ENCODE assay signal across 9 mouse cellular contexts in genomic region chr11:74924149-74924548, GRCm38 (mm10). TPM values are rescaled to one million over a fixed set of nuclear protein-coding genes. Genes with fewer than 3 reads are reported as not detected.
DNase-seq lines count a peak whose midpoint lies in the region; ATAC-seq and TF ChIP-seq lines count a peak whose summit lies in the region.
"Had no signal": no experiment of that assay in that cellular context is flagged by ENCODE, and none has a peak within 500 bp of the region (broad histone marks: within the 10 kb centered on the region; RNA-seq: fewer than 3 reads in every experiment).

No protein-coding gene starts in this region.

- intact Hi-C loops in heart, adult 2 months (cut with DNase I), result no loop called here
- intact Hi-C loops in left cerebral cortex, postnatal 36 days (cut with DNase I), result no loop called here

- no peak for TF ChIP-seq EP300 in heart, adult 2 months (IDR thresholded peaks at IDR 0.05; ENCODE audit: insufficient read depth, low read depth, low read length)

- no peak overlapping the region for H3K9ac ChIP-seq in heart, adult 2 months (ENCODE audit: low read depth, low read length)
- no peak overlapping the region for H3K9ac ChIP-seq in hindbrain, embryonic 12.5 days
- H3K9ac ChIP-seq in lung, embryonic 14.5 days, result no peak overlapping the region

- TF ChIP-seq POLR2A in heart, adult 2 months (IDR thresholded peaks at IDR 0.05; ENCODE audit: insufficient read depth, low read depth, low read length), result no peak

- 0 out of 2 replicates have a peak, but pooled peaks cover 1% of the 10 kb centered on the region for H3K79me2 ChIP-seq in heart, adult 2 months (replicated peaks; ENCODE audit: control insufficient read depth, insufficient read depth, low read length)

- DNase-seq in heart, adult 2 months, result peak; percentile 26 to 34
- no peak for DNase-seq in heart, embryonic 10.5 days (ENCODE audit: low spot score)
- DNase-seq in 416B (ENCODE audit: low read depth) (peak; percentile 52), ZHBTc4 (ENCODE audit: low read depth, low spot score) (peak; percentile 74)
- DNase-seq in lung, embryonic 14.5 days, result peak; percentile 54
- DNase-seq in thymus, postnatal 14 days, result peak; percentile 53
- no peak for DNase-seq in left cerebral cortex, postnatal 36 days (ENCODE audit: low spot score in 2 of 2)

- peak; percentile 57 for TF ChIP-seq CTCF in heart, adult 2 months (IDR thresholded peaks at IDR 0.05)
- TF ChIP-seq CTCF in lung, embryonic 14.5 days (IDR thresholded peaks at IDR 0.05; ENCODE audit: low read depth), result peak; percentile 41; the same call in 1 of the 2 replicates

- no peak overlapping the region for H3K27ac ChIP-seq in heart, adult 2 months
- no peak overlapping the region for H3K27ac ChIP-seq in heart, embryonic 10.5 days
- no peak overlapping the region for H3K27ac ChIP-seq in hindbrain, embryonic 12.5 days
- H3K27ac ChIP-seq in lung, embryonic 14.5 days (ENCODE audit: low read depth), result no peak overlapping the region
- H3K27ac ChIP-seq: lung, embryonic 15.5 days had no signal

- ATAC-seq in hindbrain, embryonic 12.5 days (ENCODE audit: low FRiP score), result no peak
- ATAC-seq in lung, embryonic 14.5 days (ENCODE audit: insufficient read depth), result no peak

- peak overlapping the region; percentile 79; the same call in 1 of the 2 replicates for H3K4me2 ChIP-seq in hindbrain, embryonic 12.5 days (replicated peaks)
- H3K4me2 ChIP-seq in lung, embryonic 14.5 days, result no peak overlapping the region

- H3K36me3 ChIP-seq in heart, adult 2 months (ENCODE audit: control insufficient read depth, insufficient read depth, low read length), result peaks cover 6% of the 10 kb centered on the region
- peaks cover 10% of the 10 kb centered on the region for H3K36me3 ChIP-seq in heart, embryonic 10.5 days
- peaks cover 5% of the 10 kb centered on the region for H3K36me3 ChIP-seq in hindbrain, embryonic 12.5 days
- peaks cover 5% of the 10 kb centered on the region for H3K36me3 ChIP-seq in lung, embryonic 14.5 days (ENCODE audit: insufficient read depth)

- no peak overlapping the region for H3K4me3 ChIP-seq in heart, adult 2 months
- no peak overlapping the region for H3K4me3 ChIP-seq in heart, embryonic 10.5 days
- H3K4me3 ChIP-seq in hindbrain, embryonic 12.5 days, result no peak overlapping the region
- H3K4me3 ChIP-seq in lung, embryonic 14.5 days (ENCODE audit: low read depth, low read length), result no peak overlapping the region

- H3K4me1 ChIP-seq in heart, adult 2 months (ENCODE audit: control insufficient read depth, insufficient read depth, low read length), result peaks cover 2% of the 10 kb centered on the region
- H3K4me1 ChIP-seq in heart, embryonic 10.5 days, result peaks cover 15% of the 10 kb centered on the region; the same call in 1 of the 2 replicates
- peaks cover 19% of the 10 kb centered on the region for H3K4me1 ChIP-seq in hindbrain, embryonic 12.5 days
- H3K4me1 ChIP-seq in lung, embryonic 14.5 days (ENCODE audit: insufficient read depth), result peaks cover 4% of the 10 kb centered on the region; the same call in 1 of the 2 replicates

- H3K9me3 ChIP-seq in heart, embryonic 10.5 days, result no peaks in the 10 kb centered on the region
- no peaks in the 10 kb centered on the region for H3K9me3 ChIP-seq in hindbrain, embryonic 12.5 days (replicated peaks)
- H3K9me3 ChIP-seq in lung, embryonic 14.5 days (ENCODE audit: low read depth, low read length), result no peaks in the 10 kb centered on the region
- H3K9me3 ChIP-seq: lung, embryonic 15.5 days had no signal

- 61% methylated on average over 4 of the region's 4 CpGs for WGBS in heart, adult 2 months
- 67% methylated on average over 4 of the region's 4 CpGs for WGBS in heart, embryonic 10.5 days
- WGBS in hindbrain, embryonic 12.5 days, result 51% methylated on average over 4 of the region's 4 CpGs
- 53% methylated on average over 4 of the region's 4 CpGs for WGBS in lung, embryonic 14.5 days

- no peaks in the 10 kb centered on the region for H3K27me3 ChIP-seq in heart, adult 2 months (ENCODE audit: control insufficient read depth, insufficient read depth, low read length)
- H3K27me3 ChIP-seq in heart, embryonic 10.5 days (ENCODE audit: insufficient read depth, poor library complexity, severe bottlenecking), result no peaks in the 10 kb centered on the region
- no peaks in the 10 kb centered on the region for H3K27me3 ChIP-seq in hindbrain, embryonic 12.5 days
- H3K27me3 ChIP-seq in lung, embryonic 14.5 days (ENCODE audit: insufficient read depth, low read length), result no peaks in the 10 kb centered on the region
- H3K27me3 ChIP-seq: lung, embryonic 15.5 days had no signal

RNA-seq across cellular contexts. Expression of gene Smg6, which starts 1.5 kb away (rescaled TPM):
- 10 to 100 TPM; 17.8 to 19.5 TPM for total RNA-seq in heart, adult 2 months (2021)
- 18.1 and 26.5 TPM in 2 replicates for polyA plus RNA-seq in heart, adult 2 months (2012; rRNA removed)
- polyA plus RNA-seq in heart, embryonic 10.5 days (2016; fragmentation: Nextera tagmentation; extraction: Ambion mirVana), result 11.8 and 14.0 TPM in 2 replicates
- polyA plus RNA-seq in hindbrain, embryonic 12.5 days (2016; fragmentation: Nextera tagmentation; extraction: Ambion mirVana), result 23.5 and 23.6 TPM in 2 replicates
- polyA plus RNA-seq in lung, embryonic 14.5 days (2014; fragmentation: Nextera tagmentation; extraction: Ambion mirVana), result 16.4 TPM in 2 replicates
- 10 to 100 TPM; 27.2 to 31.2 TPM for total RNA-seq in left cerebral cortex, postnatal 36 days (2021)

RNA-seq across cellular contexts. Expression of gene Srr, which starts 1.6 kb away (rescaled TPM):
- total RNA-seq in heart, adult 2 months (2021), result 10 to 100 TPM; 24.1 to 31.7 TPM
- polyA plus RNA-seq in heart, adult 2 months (2012; rRNA removed), result 12.6 and 25.1 TPM in 2 replicates
- polyA plus RNA-seq in heart, embryonic 10.5 days (2016; fragmentation: Nextera tagmentation; extraction: Ambion mirVana), result 16.9 and 17.0 TPM in 2 replicates
- 30.2 and 34.3 TPM in 2 replicates for polyA plus RNA-seq in hindbrain, embryonic 12.5 days (2016; fragmentation: Nextera tagmentation; extraction: Ambion mirVana)
- 22.6 and 23.6 TPM in 2 replicates for polyA plus RNA-seq in lung, embryonic 14.5 days (2014; fragmentation: Nextera tagmentation; extraction: Ambion mirVana)
- 10 to 100 TPM; 86.2 to 88.2 TPM for total RNA-seq in left cerebral cortex, postnatal 36 days (2021)

RNA-seq across cellular contexts. Expression of gene Tsr1, which starts 26.3 kb away (rescaled TPM):
- 10 to 100 TPM; 17.7 to 18.5 TPM for total RNA-seq in heart, adult 2 months (2021)
- polyA plus RNA-seq in heart, adult 2 months (2012; rRNA removed), result 7.3 and 8.8 TPM in 2 replicates
- polyA plus RNA-seq in heart, embryonic 10.5 days (2016; fragmentation: Nextera tagmentation; extraction: Ambion mirVana), result 41.0 and 52.7 TPM in 2 replicates
- 33.0 and 37.4 TPM in 2 replicates for polyA plus RNA-seq in hindbrain, embryonic 12.5 days (2016; fragmentation: Nextera tagmentation; extraction: Ambion mirVana)
- 55.1 and 57.5 TPM in 2 replicates for polyA plus RNA-seq in lung, embryonic 14.5 days (2014; fragmentation: Nextera tagmentation; extraction: Ambion mirVana)
- 10 to 100 TPM; 25.7 to 31.4 TPM for total RNA-seq in left cerebral cortex, postnatal 36 days (2021)

RNA-seq across cellular contexts. Expression of gene Sgsm2, which starts 27.3 kb away (rescaled TPM):
- 1 to 10 TPM; 5.1 to 5.3 TPM for total RNA-seq in heart, adult 2 months (2021)
- 8.3 and 10.2 TPM in 2 replicates for polyA plus RNA-seq in heart, adult 2 months (2012; rRNA removed)
- 5.5 and 5.8 TPM in 2 replicates for polyA plus RNA-seq in heart, embryonic 10.5 days (2016; fragmentation: Nextera tagmentation; extraction: Ambion mirVana)
- 15.8 and 16.1 TPM in 2 replicates for polyA plus RNA-seq in hindbrain, embryonic 12.5 days (2016; fragmentation: Nextera tagmentation; extraction: Ambion mirVana)
- polyA plus RNA-seq in lung, embryonic 14.5 days (2014; fragmentation: Nextera tagmentation; extraction: Ambion mirVana), result 4.8 and 5.4 TPM in 2 replicates
- 10 to 100 TPM; 80.2 to 81.6 TPM for total RNA-seq in left cerebral cortex, postnatal 36 days (2021)

Comparison
In these comparisons a context has a peak if more than half of its experiments do, and no peak if none do; other contexts are left out.
1. DNase-seq: peak in heart, adult 2 months (2 of 2), 416B (single experiment), ZHBTc4 (single experiment), lung, embryonic 14.5 days (single experiment) and thymus, postnatal 14 days (single experiment); none in heart, embryonic 10.5 days (single experiment) and left cerebral cortex, postnatal 36 days (0 of 2).